Mouse (Mus musculus) stomach, postnatal 0 days (tissue): ENCODE results near the gene Rac3. TPM values are rescaled to one million over a fixed set of nuclear protein-coding genes. Genes with fewer than 3 reads are reported as not detected.
A peak's percentile ranks its signal among the peaks of the same experiment; 100 is the strongest.
"Not testable (repeated sequence)": the region's sequence is repeated elsewhere in the genome, so short reads cannot be mapped to it uniquely, and the experiment has no call there.

Source experiments
- ATAC-seq: fragments of 200-750 bp; cut with Nextera tagmentation; 2 replicates; pipeline ENCODE4 v1.8.0; 2017; ENCODE audit not compliant: low FRiP score, low TSS enrichment
- DNase-seq: peaks from one replicate; pipeline ENCODE4 v3.0.0-alpha.2; 2016; ENCODE audit warnings: low spot score
- H3K27ac ChIP-seq: fragments of 300-500 bp; sonication (generic); replicated peaks from 2 replicates; pipeline ENCODE4 v1.5.1; 2014; ENCODE audit warnings: mild to moderate bottlenecking, control low read depth
- H3K27me3 ChIP-seq: fragments of 300-500 bp; sonication (generic); 2 replicates; pipeline ENCODE4 v1.6.1; 2014; ENCODE audit warnings: low read length; ENCODE audit not compliant: control insufficient read depth, insufficient read depth
- H3K36me3 ChIP-seq: fragments of 300-500 bp; sonication (generic); 2 replicates; pipeline ENCODE4 v1.6.1; 2014; ENCODE audit warnings: low read length, mixed read lengths; ENCODE audit not compliant: control insufficient read depth, insufficient read depth
- H3K4me1 ChIP-seq: fragments of 300-500 bp; sonication (generic); replicated peaks from 2 replicates; pipeline ENCODE4 v1.6.1; 2014; ENCODE audit warnings: antibody characterized with exemption; ENCODE audit not compliant: control insufficient read depth, insufficient read depth
- H3K4me2 ChIP-seq: fragments of 300-500 bp; sonication (generic); replicated peaks from 2 replicates; pipeline ENCODE4 v1.6.1; 2014; ENCODE audit warnings: low read depth, mild to moderate bottlenecking, control low read depth, moderate library complexity
- H3K4me3 ChIP-seq: fragments of 300-500 bp; sonication (generic); 2 replicates; pipeline ENCODE4 v1.5.1; 2014; ENCODE audit warnings: low read depth, low read length, control low read depth
- H3K9ac ChIP-seq: fragments of 300-500 bp; sonication (generic); 2 replicates; pipeline ENCODE4 v1.6.1; 2014; ENCODE audit warnings: mild to moderate bottlenecking, low read length, control low read depth, mixed read lengths
- H3K9me3 ChIP-seq: fragments of 300-500 bp; sonication (generic); 2 replicates; pipeline ENCODE4 v1.6.1; 2016; ENCODE audit warnings: low read length; ENCODE audit not compliant: control insufficient read depth
- CTCF ChIP-seq: IDR thresholded peaks from 2 replicates; pipeline ENCODE4 v1.5.1; 2016; ENCODE audit warnings: antibody characterized with exemption, low read depth, mild to moderate bottlenecking, moderate library complexity
- EP300 ChIP-seq: optimal IDR thresholded peaks from 2 replicates; pipeline ENCODE3; 2016; ENCODE audit warnings: antibody characterized with exemption
- WGBS: fragments of 180-500 bp; shearing (Covaris S2); extraction: QIAGEN DNeasy Blood & Tissue Kit; methylation state at CpG from one replicate; pipeline ENCODE4 v1.1.7; 2014; 5-methylcytosine and 5-hydroxymethylcytosine counted together
- polyA plus RNA-seq: library from polyadenylated mRNA; unstranded; fragments of >200 nt; fragmentation: Nextera tagmentation; extraction: Ambion mirVana; gene quantifications from 2 replicates; pipeline ENCODE4 v1.2.1, GENCODE M21; 2015

The Rac3 gene
- 21.9 and 22.1 TPM in 2 replicates for polyA plus RNA-seq

DNA sequence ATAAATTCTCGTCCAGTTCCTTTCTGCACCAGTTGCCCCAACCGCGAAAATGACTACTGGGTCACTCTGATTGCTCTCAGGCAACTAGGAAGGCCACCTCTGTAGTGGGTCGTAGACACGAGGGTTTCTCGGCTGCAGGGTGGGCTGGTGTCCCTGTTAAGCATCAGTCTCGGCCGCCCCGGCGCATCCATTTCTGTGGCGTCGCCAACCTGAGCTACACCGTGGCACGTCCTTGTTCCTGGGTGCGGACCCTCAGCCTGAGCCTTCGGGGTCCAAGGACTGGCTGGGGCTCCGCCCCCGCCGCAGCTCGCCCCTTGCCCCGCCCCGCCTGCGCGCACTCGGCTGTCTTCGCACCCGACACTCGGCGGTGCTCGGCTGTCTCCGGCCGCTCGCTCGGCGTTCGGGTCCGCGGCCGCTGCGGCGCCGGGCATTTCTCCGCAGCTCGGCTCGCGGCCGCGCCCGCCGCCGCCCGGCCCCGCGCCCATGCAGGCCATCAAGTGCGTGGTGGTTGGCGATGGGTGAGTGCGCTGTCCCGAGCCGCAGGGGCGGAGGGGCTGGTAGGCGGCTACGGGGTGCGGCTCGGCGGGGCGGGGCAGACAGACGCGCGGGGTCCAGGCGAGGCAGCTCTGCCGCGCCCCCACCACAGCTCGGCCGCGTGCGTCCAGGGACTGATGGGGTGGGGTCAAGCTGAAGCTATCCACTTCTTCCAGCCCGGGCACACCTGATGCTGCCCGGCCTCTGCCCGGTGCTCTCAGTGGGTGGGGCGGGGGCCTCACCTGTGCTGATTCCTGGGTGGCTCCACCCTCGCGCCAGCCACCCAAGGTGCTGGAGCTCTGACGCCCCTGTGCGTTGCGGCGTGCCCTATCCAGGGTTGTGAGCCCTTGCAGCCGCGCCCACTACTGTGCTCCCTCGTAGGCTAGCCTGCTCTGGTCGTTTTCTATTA is at the start of gene Rac3:
TSS of gene Rac3 (plus strand) at position 347 of the 943 bp plus-strand sequence.
- Histone ChIP-seq H3K4me2 (peak within 1 kb of the TSS; percentile 96), H3K36me3 (peaks cover 8% of the 10 kb centered on the region; the same call in 1 of the 2 replicates), H3K9ac (peak within 1 kb of the TSS; percentile 67), H3K9me3 (no peaks in the 10 kb centered on the region), H3K4me1 (peaks cover 5% of the 10 kb centered on the region; the same call in 1 of the 2 replicates), H3K27ac (peak within 1 kb of the TSS; percentile 61), H3K4me3 (peak within 1 kb of the TSS; percentile 54), H3K27me3 (no peaks in the 10 kb centered on the region)
- DNase-seq (peak; percentile 85), ATAC-seq (peak; percentile 78)
- whole genome bisulfite sequencing: under 1% methylated on average over 79 of the region's 90 CpGs
- no peak for TF ChIP-seq EP300
- TF ChIP-seq CTCF: no peak

DNA sequence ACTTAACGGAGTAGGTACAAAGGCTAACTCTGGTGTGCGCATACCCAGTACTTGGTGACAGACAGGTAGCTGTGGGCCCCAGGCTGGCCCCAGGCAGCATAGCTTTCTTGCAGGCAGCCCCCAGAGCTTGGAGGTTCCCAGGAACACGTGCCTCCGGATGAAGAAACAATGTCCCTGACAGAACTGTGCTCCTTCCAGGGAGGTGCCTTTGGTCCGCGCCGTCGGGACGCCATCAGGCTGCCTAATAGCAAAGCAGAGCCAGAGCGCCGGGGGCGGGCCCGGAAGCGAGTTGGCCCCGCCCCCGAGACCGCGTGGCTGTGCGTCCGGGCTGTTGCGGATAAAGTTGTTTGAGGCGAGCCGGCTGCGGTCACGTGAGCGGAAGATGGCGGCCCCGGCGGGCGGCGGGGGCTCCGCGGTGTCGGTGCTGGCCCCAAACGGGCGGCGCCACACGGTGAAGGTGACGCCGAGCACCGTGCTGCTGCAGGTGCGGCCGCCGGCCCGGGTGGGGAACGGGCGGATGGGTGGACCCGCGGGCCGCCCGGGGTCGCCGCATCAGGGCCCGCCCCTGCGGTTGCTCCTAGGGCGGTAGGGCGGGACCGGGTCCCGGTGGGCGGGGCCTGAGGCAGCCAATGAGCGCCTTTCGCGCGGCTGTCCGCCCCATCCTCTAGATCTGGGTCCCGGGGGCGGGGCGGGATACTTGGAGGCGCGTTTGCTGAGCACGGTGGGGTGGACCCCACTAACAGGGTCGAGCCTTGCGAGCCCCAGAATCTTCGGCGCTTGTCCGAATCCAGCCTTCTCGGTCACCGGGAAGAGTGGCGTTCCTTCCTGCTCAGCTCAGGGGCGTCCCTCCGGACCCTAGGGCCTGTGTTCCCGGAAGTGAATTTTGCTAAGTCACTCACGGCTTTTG is 48.3 kb upstream of the Rac3 start, which contains the start of gene Aspscr1:
TSS of gene Aspscr1 (plus strand) at position 287 of the 907 bp plus-strand sequence.
- ATAC-seq: peak; percentile 97
- WGBS: 1% methylated on average over 73 of the region's 83 CpGs

DNA sequence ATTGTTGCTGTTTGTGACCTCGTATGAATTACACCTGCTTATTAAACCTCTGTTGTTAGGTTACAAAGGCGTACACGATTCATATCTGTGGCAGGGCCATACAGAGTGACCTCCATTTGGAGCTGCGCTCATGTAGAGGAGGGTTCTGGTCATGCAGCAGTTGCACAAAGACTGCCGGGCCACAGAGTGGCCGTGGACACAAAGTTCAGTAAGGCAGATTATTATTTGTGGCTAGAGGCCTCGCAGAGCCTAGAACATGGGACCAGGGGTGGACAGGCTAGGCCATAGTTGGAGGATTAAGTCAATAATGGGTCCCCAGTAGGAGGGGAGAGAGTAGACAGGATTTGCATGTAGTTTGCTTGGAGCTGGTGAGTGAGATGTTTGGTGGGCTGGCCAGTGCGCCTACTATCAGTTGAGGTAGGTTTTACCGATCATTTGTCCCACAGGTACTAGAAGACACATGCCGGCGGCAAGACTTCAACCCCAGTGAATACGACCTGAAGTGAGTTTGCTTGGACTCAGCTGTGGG is 47.6 kb upstream of the Rac3 start:
- ATAC-seq: peak; percentile 53
- Histone ChIP-seq H3K4me3 (peak overlapping the region; percentile 76), H3K4me2 (peak overlapping the region; percentile 76), H3K4me1 (peaks cover 6% of the 10 kb centered on the region; the same call in 1 of the 2 replicates), H3K9me3 (no peaks in the 10 kb centered on the region), H3K27me3 (no peaks in the 10 kb centered on the region), H3K27ac (peak overlapping the region; percentile 91), H3K36me3 (0 out of 2 replicates have a peak, but pooled peaks cover 3% of the 10 kb centered on the region), H3K9ac (peak overlapping the region; percentile 79)
- DNase-seq: no peak
- TF ChIP-seq EP300: no peak
- 33% methylated on average over 12 of the region's 12 CpGs for WGBS

More for the DNA sequence above, 48.3 kb upstream of the Rac3 start, which contains the start of gene Aspscr1:
- peak within 1 kb of the TSS; percentile 79 for H3K9ac ChIP-seq
- TF ChIP-seq EP300 (no peak), CTCF (peak; percentile 17; the same call in 1 of the 2 replicates)
- H3K27ac ChIP-seq: peak within 1 kb of the TSS; percentile 91
- H3K4me3 ChIP-seq: peak within 1 kb of the TSS; percentile 76
- DNase-seq: peak; percentile 96
- no peaks in the 10 kb centered on the region for H3K9me3 ChIP-seq
- no peaks in the 10 kb centered on the region for H3K27me3 ChIP-seq
- H3K4me2 ChIP-seq: peak within 1 kb of the TSS; percentile 76
- H3K4me1 ChIP-seq: peaks cover 6% of the 10 kb centered on the region; the same call in 1 of the 2 replicates
- H3K36me3 ChIP-seq: 0 out of 2 replicates have a peak, but pooled peaks cover 3% of the 10 kb centered on the region

DNA sequence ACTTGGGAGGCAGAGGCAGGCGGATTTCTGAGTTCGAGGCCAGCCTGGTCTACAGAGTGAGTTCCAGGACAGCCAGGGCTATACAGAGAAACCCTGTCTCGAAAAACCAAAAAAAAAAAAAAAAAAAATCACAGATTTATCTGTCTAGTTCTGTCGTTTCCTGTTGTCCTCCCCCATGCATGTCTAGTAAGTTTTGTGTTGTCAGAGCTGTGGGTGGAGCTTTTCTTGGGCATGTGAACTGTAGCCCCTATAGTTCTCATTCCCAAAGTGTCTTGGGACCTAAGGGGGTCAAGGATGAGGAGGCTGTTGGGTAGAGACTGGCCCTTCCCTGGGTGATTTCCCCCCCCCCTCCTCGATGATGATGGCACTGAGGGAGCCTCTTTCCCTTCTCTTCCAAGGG is 45.4 kb upstream of the Rac3 start:
- H3K27me3 ChIP-seq, H3K4me1 ChIP-seq, H3K36me3 ChIP-seq, H3K9me3 ChIP-seq, H3K4me2 ChIP-seq, H3K4me3 ChIP-seq, DNase-seq, H3K27ac ChIP-seq, H3K9ac ChIP-seq, ATAC-seq: not testable (repeated sequence)
- WGBS: 86% methylated on average over 4 of the region's 5 CpGs

DNA sequence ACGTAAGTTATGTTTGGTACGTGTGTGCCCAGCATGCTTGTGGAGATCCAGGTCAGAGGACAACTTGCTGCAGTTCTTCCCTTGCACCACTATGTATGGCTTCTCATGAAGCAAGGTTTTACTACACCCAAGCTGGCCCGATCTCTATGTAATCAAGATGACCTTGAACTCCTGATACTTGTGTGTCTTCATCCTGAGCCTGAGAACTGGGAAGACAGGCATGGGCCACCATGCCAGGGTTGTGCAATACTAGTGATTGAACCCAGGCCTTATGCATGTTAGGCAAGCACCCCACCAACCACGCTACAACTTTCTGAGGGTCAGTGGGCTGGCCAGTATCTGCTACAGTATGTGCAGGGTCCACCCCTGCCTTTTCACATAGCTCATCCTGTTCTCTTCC is 44.3 kb upstream of the Rac3 start:
- no peak for DNase-seq
- Histone ChIP-seq H3K9ac (no peak overlapping the region), H3K4me3 (no peak overlapping the region), H3K27me3 (no peaks in the 10 kb centered on the region), H3K36me3 (0 out of 2 replicates have a peak, but pooled peaks cover 3% of the 10 kb centered on the region), H3K4me1 (peaks cover 6% of the 10 kb centered on the region; the same call in 1 of the 2 replicates), H3K9me3 (no peaks in the 10 kb centered on the region), H3K4me2 (no peak overlapping the region), H3K27ac (no peak overlapping the region)
- no peak for ATAC-seq
- 86% methylated on average over 4 of the region's 4 CpGs for WGBS
- TF ChIP-seq CTCF: no peak
- TF ChIP-seq EP300: no peak
